Mouse (Mus musculus) limb, embryonic 11.5 days (tissue): ENCODE measurements at regions not wholly inside any gene's neighbourhood (a gene's known extent, or its start where the extent isn't known, plus 50 kb on each side); places are given as distances from the start of the nearest gene placed in this dataset.

Source experiments
- ATAC-seq: fragments of 200-750 bp; cut with Nextera tagmentation; 2 replicates; pipeline ENCODE4 v1.8.0; 2017; ENCODE audit warnings: low read depth; ENCODE audit not compliant: insufficient number of reproducible peaks, low FRiP score, low TSS enrichment
- DNase-seq: peaks from one replicate; pipeline ENCODE4 v3.0.0-alpha.2; 2015; ENCODE audit warnings: low spot score
- H3K27ac ChIP-seq: fragments of 300-500 bp; sonication (generic); replicated peaks from 2 replicates; pipeline ENCODE4 v1.5.1; 2014; ENCODE audit warnings: low read depth, mild to moderate bottlenecking, low read length
- H3K27me3 ChIP-seq: fragments of 300-500 bp; sonication (generic); 2 replicates; pipeline ENCODE4 v1.6.1; 2014; ENCODE audit warnings: mild to moderate bottlenecking, low read length, mixed read lengths; ENCODE audit not compliant: control insufficient read depth, insufficient read depth
- H3K36me3 ChIP-seq: fragments of 300-500 bp; sonication (generic); 2 replicates; pipeline ENCODE4 v1.6.1; 2014; ENCODE audit warnings: mild to moderate bottlenecking, low read length, moderate library complexity, mixed read lengths; ENCODE audit not compliant: control insufficient read depth, insufficient read depth
- H3K4me1 ChIP-seq: fragments of 300-500 bp; sonication (generic); 2 replicates; pipeline ENCODE4 v1.6.1; 2014; ENCODE audit warnings: low read length, mixed read lengths; ENCODE audit not compliant: control insufficient read depth, insufficient read depth
- H3K4me2 ChIP-seq: fragments of 300-500 bp; sonication (generic); 2 replicates; pipeline ENCODE4 v1.6.1; 2014; ENCODE audit warnings: low read depth, mild to moderate bottlenecking, moderate library complexity; ENCODE audit not compliant: severe bottlenecking
- H3K4me3 ChIP-seq: fragments of 300-500 bp; sonication (generic); 2 replicates; pipeline ENCODE4 v1.5.1; 2014; ENCODE audit warnings: low read depth, low read length
- H3K9ac ChIP-seq: fragments of 300-500 bp; sonication (generic); 2 replicates; pipeline ENCODE4 v1.6.1; 2014; ENCODE audit warnings: mild to moderate bottlenecking, low read length
- H3K9me3 ChIP-seq: fragments of 300-500 bp; sonication (generic); 2 replicates; pipeline ENCODE4 v1.6.1; 2016; ENCODE audit warnings: low read length; ENCODE audit not compliant: control insufficient read depth
- WGBS: fragments of 180-500 bp; shearing (Covaris S2); extraction: QIAGEN DNeasy Blood & Tissue Kit; methylation state at CpG from one replicate; pipeline ENCODE4 v1.1.7; 2014; 5-methylcytosine and 5-hydroxymethylcytosine counted together

- ATAC-seq (no peak), DNase-seq (no peak)
- H3K36me3 ChIP-seq: no peaks in the 10 kb centered on the region
- H3K4me2 ChIP-seq: no peak overlapping the region
- no peak overlapping the region for H3K9ac ChIP-seq
- H3K4me1 ChIP-seq: 0 out of 2 replicates have a peak, but pooled peaks cover 3% of the 10 kb centered on the region
- H3K27ac ChIP-seq: no peak overlapping the region
- WGBS: 82% methylated on average over 2 of the region's 2 CpGs
- no peaks in the 10 kb centered on the region for H3K9me3 ChIP-seq
- peaks cover 11% of the 10 kb centered on the region; the same call in 1 of the 2 replicates for H3K27me3 ChIP-seq
- H3K4me3 ChIP-seq: no peak overlapping the region
Measured at GRCm38 (mm10) chr5:111644142-111644541, 89.6 kb upstream of the Gm26897 start.

GRCm38 (mm10) chr5:111644788-111645187, 88.9 kb upstream of the Gm26897 start:
- DNase-seq: no peak
- WGBS: 83% methylated on average over 4 of the region's 4 CpGs
- ATAC-seq: no peak
- H3K4me3 ChIP-seq: no peak overlapping the region
- H3K9me3 ChIP-seq: no peaks in the 10 kb centered on the region
- no peak overlapping the region for H3K9ac ChIP-seq
- H3K4me1 ChIP-seq: 0 out of 2 replicates have a peak, but pooled peaks cover 4% of the 10 kb centered on the region
- H3K4me2 ChIP-seq: no peak overlapping the region
- H3K36me3 ChIP-seq: no peaks in the 10 kb centered on the region
- H3K27me3 ChIP-seq: peaks cover 7% of the 10 kb centered on the region; the same call in 1 of the 2 replicates
- no peak overlapping the region for H3K27ac ChIP-seq

DNA sequence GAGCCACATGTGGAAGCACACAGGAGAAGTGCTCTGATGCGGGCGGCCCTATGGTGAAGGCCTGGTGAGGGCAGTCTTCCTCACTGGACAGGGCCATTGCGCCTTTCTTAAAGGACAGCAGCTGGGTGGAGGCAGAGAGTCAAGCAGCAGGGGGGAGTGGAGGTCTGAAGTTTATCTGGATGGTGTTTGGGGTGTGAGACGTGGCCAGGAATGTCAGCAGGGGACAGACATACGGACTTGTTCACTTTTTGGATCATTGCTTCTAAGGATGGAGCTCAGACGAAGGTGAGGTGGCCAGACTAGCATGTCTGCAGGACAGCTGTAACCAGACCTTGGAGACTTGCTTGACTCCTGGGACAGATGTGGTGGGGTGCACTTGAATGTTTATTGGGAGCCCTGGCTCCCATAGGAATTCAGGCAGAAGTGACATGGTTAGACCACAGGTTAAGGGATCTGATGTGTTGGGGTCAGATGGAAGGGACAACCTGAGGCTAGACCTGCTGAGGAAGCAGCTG, 86.0 kb upstream of the Gm26897 start:
- Histone ChIP-seq H3K36me3 (no peaks in the 10 kb centered on the region), H3K9me3 (no peaks in the 10 kb centered on the region), H3K4me3 (no peak overlapping the region), H3K9ac (no peak overlapping the region), H3K4me1 (0 out of 2 replicates have a peak, but pooled peaks cover 3% of the 10 kb centered on the region), H3K4me2 (no peak overlapping the region), H3K27me3 (no peaks in the 10 kb centered on the region), H3K27ac (no peak overlapping the region)
- no peak for DNase-seq
- no peak for ATAC-seq
- WGBS: 83% methylated on average over 6 of the region's 6 CpGs

DNA sequence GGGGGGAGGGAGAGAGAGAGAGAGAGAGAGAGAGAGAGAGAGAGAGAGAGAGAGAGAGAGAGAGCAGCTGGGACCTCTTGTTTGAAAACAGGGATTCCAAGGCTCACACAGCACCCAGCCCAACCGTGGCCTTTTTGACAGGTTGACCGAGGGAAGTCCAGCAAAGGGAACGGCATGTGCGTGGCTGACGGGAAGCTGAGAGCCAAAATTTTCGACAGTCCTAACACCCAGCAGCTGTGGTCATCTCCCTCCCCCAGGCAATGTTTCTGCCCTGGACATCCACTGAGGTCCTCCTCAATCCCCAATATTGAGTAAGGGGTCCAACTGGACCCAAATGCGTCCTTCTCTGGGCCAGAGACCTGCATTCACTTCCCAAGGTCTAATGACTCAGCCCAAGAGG, 85.2 kb upstream of the Gm26897 start:
- Histone ChIP-seq H3K4me1 (0 out of 2 replicates have a peak, but pooled peaks cover 3% of the 10 kb centered on the region), H3K27me3 (no peaks in the 10 kb centered on the region), H3K9ac (no peak overlapping the region), H3K27ac (no peak overlapping the region), H3K9me3 (no peaks in the 10 kb centered on the region), H3K4me3 (no peak overlapping the region), H3K36me3 (no peaks in the 10 kb centered on the region), H3K4me2 (no peak overlapping the region)
- ATAC-seq (no peak), DNase-seq (no peak)
- WGBS: 69% methylated on average over 7 of the region's 7 CpGs

DNA sequence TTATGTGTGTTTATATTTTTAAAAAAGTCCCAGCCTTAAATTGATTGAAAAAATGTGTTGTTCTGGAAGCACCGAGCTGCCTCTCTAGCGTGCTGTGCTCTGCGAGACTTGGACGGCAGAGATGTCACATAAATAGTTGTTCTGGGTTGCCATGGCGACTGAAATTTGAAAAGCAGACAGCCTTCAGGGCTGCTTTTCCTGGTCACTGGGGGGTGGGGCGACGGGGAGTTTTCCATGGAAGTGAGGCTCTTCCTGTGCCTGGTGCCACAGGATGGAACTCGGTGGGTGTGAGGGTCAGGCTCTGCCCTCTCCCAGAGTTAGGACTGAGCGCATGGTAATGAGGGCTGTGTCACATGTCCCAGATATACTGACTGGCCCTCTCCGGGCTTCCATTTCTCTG, 84.7 kb upstream of the Gm26897 start:
- no peak overlapping the region for H3K27ac ChIP-seq
- DNase-seq: peak; percentile 78
- H3K4me1 ChIP-seq: 0 out of 2 replicates have a peak, but pooled peaks cover 3% of the 10 kb centered on the region
- no peak overlapping the region for H3K4me3 ChIP-seq
- H3K36me3 ChIP-seq: no peaks in the 10 kb centered on the region
- no peaks in the 10 kb centered on the region for H3K27me3 ChIP-seq
- no peak overlapping the region for H3K4me2 ChIP-seq
- H3K9ac ChIP-seq: no peak overlapping the region
- ATAC-seq: no peak
- no peaks in the 10 kb centered on the region for H3K9me3 ChIP-seq
- 44% methylated on average over 10 of the region's 10 CpGs for WGBS

GRCm38 (mm10) chr5:111652472-111652871, 81.3 kb upstream of the Gm26897 start:
- no peak for ATAC-seq

GRCm38 (mm10) chr5:111656436-111656835, 77.3 kb upstream of the Gm26897 start:
- Histone ChIP-seq H3K4me1 (no peaks in the 10 kb centered on the region), H3K9me3 (no peaks in the 10 kb centered on the region), H3K4me3 (no peak overlapping the region), H3K36me3 (no peaks in the 10 kb centered on the region), H3K27me3 (no peaks in the 10 kb centered on the region), H3K27ac (no peak overlapping the region), H3K4me2 (no peak overlapping the region), H3K9ac (no peak overlapping the region)
- WGBS: 80% methylated on average over 2 of the region's 2 CpGs
- DNase-seq: no peak
- no peak for ATAC-seq

More at GRCm38 (mm10) chr5:111652472-111652871, 81.3 kb upstream of the Gm26897 start:
- Histone ChIP-seq H3K27me3 (no peaks in the 10 kb centered on the region), H3K4me3 (no peak overlapping the region), H3K9me3 (no peaks in the 10 kb centered on the region), H3K27ac (no peak overlapping the region), H3K9ac (no peak overlapping the region), H3K4me1 (0 out of 2 replicates have a peak, but pooled peaks cover 3% of the 10 kb centered on the region), H3K4me2 (no peak overlapping the region), H3K36me3 (no peaks in the 10 kb centered on the region)
- no peak for DNase-seq
- WGBS: 3% methylated on average over 2 of the region's 2 CpGs

DNA sequence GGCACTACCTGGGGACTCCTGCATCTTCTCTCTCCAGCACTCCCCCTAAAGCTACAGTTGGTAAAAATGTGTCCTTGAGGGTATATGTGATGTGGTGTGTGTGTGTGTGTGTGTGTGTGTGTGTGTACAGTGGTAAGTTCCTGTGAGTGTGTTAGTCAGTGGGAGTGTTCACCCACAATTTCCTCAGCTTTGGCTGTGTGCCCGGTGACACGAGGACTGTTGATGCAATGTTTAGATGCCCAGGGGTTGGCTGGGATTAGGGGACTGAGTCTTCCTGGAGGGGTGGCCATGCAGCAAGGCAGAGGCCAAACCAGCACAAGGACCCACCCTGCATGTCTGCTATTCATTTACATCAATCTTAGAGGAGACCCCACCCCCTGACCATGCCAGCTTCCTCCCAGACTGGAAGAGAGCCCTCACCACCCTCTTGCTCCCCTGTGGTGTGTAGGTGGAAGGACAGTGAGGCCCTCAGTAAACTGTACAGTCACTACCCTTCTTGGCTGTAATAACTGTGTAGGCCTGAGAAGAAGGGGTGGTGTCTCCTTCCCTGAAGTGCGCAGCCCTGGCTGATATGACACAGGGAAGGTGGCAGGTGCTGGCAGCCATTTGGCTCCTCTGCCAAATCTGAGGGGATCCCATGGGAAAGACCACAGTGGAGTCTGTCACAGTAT, 75.8 kb upstream of the Gm26897 start:
- whole genome bisulfite sequencing: 88% methylated on average over 3 of the region's 3 CpGs
- ATAC-seq: no peak
- Histone ChIP-seq H3K4me2 (no peak overlapping the region), H3K9ac (no peak overlapping the region), H3K4me1 (no peaks in the 10 kb centered on the region), H3K4me3 (no peak overlapping the region), H3K27me3 (no peaks in the 10 kb centered on the region), H3K27ac (no peak overlapping the region), H3K9me3 (no peaks in the 10 kb centered on the region), H3K36me3 (no peaks in the 10 kb centered on the region)
- no peak for DNase-seq
